Mouse (Mus musculus) embryonic facial prominence, embryonic 12.5 days (tissue): Measurements from ENCODE around the gene Zbtb18. TPM values are rescaled to one million over a fixed set of nuclear protein-coding genes. Genes with fewer than 3 reads are reported as not detected.
"Not testable (repeated sequence)": the region's sequence is repeated elsewhere in the genome, so short reads cannot be mapped to it uniquely, and the experiment has no call there.

Experiments used
- ATAC-seq: fragments of 200-750 bp; cut with Nextera tagmentation; 2 replicates; pipeline ENCODE4 v1.8.0; 2017; ENCODE audit not compliant: insufficient number of reproducible peaks, insufficient read depth, low FRiP score, low TSS enrichment
- H3K27ac ChIP-seq: fragments of 300-500 bp; sonication (generic); 2 replicates; pipeline ENCODE4 v1.5.1; 2016; ENCODE audit warnings: mild to moderate bottlenecking
- H3K27me3 ChIP-seq: fragments of 300-500 bp; sonication (generic); 2 replicates; pipeline ENCODE4 v1.6.1; 2016; ENCODE audit warnings: mild to moderate bottlenecking, moderate library complexity
- H3K36me3 ChIP-seq: fragments of 300-500 bp; sonication (generic); 2 replicates; pipeline ENCODE4 v1.6.1; 2016; ENCODE audit warnings: mild to moderate bottlenecking
- H3K4me1 ChIP-seq: fragments of 300-500 bp; sonication (generic); 2 replicates; pipeline ENCODE4 v1.6.1; 2016
- H3K4me2 ChIP-seq: fragments of 300-500 bp; sonication (generic); replicated peaks from 2 replicates; pipeline ENCODE4 v1.6.1; 2016; ENCODE audit warnings: mild to moderate bottlenecking, moderate library complexity
- H3K4me3 ChIP-seq: fragments of 300-500 bp; sonication (generic); 2 replicates; pipeline ENCODE4 v1.5.1; 2016; ENCODE audit warnings: mild to moderate bottlenecking
- H3K9ac ChIP-seq: fragments of 300-500 bp; sonication (generic); 2 replicates; pipeline ENCODE4 v1.6.1; 2016; ENCODE audit warnings: mild to moderate bottlenecking, moderate library complexity
- H3K9me3 ChIP-seq: fragments of 300-500 bp; sonication (generic); 2 replicates; pipeline ENCODE4 v1.6.1; 2016; ENCODE audit warnings: mild to moderate bottlenecking, moderate library complexity
- WGBS: fragments of 180-500 bp; shearing (Covaris S2); methylation state at CpG from one replicate; pipeline ENCODE4 v1.1.7; 2016; 5-methylcytosine and 5-hydroxymethylcytosine counted together
- polyA plus RNA-seq: library from polyadenylated mRNA; unstranded; fragments of >200 nt; fragmentation: Nextera tagmentation; extraction: Ambion mirVana; gene quantifications from 2 replicates; pipeline ENCODE4 v1.2.1, GENCODE M21; 2016

The Zbtb18 gene
- polyA plus RNA-seq, 1 experiment from 2014 or later = 3.5 TPM

- Histone ChIP-seq H3K4me1 (peaks cover 36% of the 10 kb centered on the region), H3K4me3 (peak overlapping the region; percentile 17; the same call in 1 of the 2 replicates), H3K27ac (no peak overlapping the region), H3K9ac (no peak overlapping the region), H3K36me3 (peaks cover 16% of the 10 kb centered on the region), H3K27me3 (no peaks in the 10 kb centered on the region), H3K4me2 (peak overlapping the region; percentile 35), H3K9me3 (no peaks in the 10 kb centered on the region)
- WGBS = 83% methylated on average over 25 of the region's 25 CpGs
- no peak for ATAC-seq
These were observed 6.0 kb downstream of the Zbtb18 start for GRCm38 (mm10) chr1:177448121-177448561.

GRCm38 (mm10) chr1:177448921-177449320 lies 6.8 kb downstream of the Zbtb18 start:
- H3K4me3 ChIP-seq = no peak overlapping the region
- H3K9ac ChIP-seq = no peak overlapping the region
- H3K27ac ChIP-seq = no peak overlapping the region
- WGBS = 64% methylated on average over 2 of the region's 2 CpGs
- peaks cover 16% of the 10 kb centered on the region for H3K36me3 ChIP-seq
- ATAC-seq = no peak
- H3K9me3 ChIP-seq = no peaks in the 10 kb centered on the region
- no peaks in the 10 kb centered on the region for H3K27me3 ChIP-seq
- 0 out of 2 replicates have a peak overlapping the region, but pooled peaks have one; percentile 5 for H3K4me2 ChIP-seq
- H3K4me1 ChIP-seq = peaks cover 33% of the 10 kb centered on the region

- H3K27me3 ChIP-seq, H3K27ac ChIP-seq, H3K9ac ChIP-seq, H3K4me3 ChIP-seq, ATAC-seq, H3K4me2 ChIP-seq, H3K9me3 ChIP-seq: not testable (repeated sequence)
- H3K36me3 ChIP-seq = peaks cover 16% of the 10 kb centered on the region
- WGBS = 32% methylated on average over 7 of the region's 7 CpGs
- peaks cover 26% of the 10 kb centered on the region for H3K4me1 ChIP-seq
These were observed 7.7 kb downstream of the Zbtb18 start for GRCm38 (mm10) chr1:177449857-177450256.

GRCm38 (mm10) chr1:177451041-177451440 lies 8.9 kb downstream of the Zbtb18 start:
- no peaks in the 10 kb centered on the region for H3K27me3 ChIP-seq
- no peak overlapping the region for H3K27ac ChIP-seq
- no peaks in the 10 kb centered on the region for H3K9me3 ChIP-seq
- WGBS = 54% methylated on average over 2 of the region's 2 CpGs
- H3K9ac ChIP-seq = no peak overlapping the region
- no peak for ATAC-seq
- peaks cover 26% of the 10 kb centered on the region for H3K4me1 ChIP-seq
- no peak overlapping the region for H3K4me2 ChIP-seq
- H3K4me3 ChIP-seq = no peak overlapping the region
- H3K36me3 ChIP-seq = peaks cover 16% of the 10 kb centered on the region

GRCm38 (mm10) chr1:177451991-177452431 lies 9.9 kb downstream of the Zbtb18 start:
- Histone ChIP-seq H3K4me1 (peaks cover 18% of the 10 kb centered on the region), H3K27me3 (no peaks in the 10 kb centered on the region), H3K9ac (no peak overlapping the region), H3K4me2 (no peak overlapping the region), H3K9me3 (no peaks in the 10 kb centered on the region), H3K27ac (no peak overlapping the region), H3K36me3 (peaks cover 16% of the 10 kb centered on the region), H3K4me3 (no peak overlapping the region)
- WGBS = 23% methylated on average over 4 of the region's 4 CpGs
- no peak for ATAC-seq

- H3K4me1 ChIP-seq = peaks cover 8% of the 10 kb centered on the region
- no peak overlapping the region for H3K9ac ChIP-seq
- no peaks in the 10 kb centered on the region for H3K27me3 ChIP-seq
- WGBS = 55% methylated on average over 5 of the region's 5 CpGs
- no peak overlapping the region for H3K4me2 ChIP-seq
- H3K27ac ChIP-seq = no peak overlapping the region
- ATAC-seq = no peak
- H3K9me3 ChIP-seq = no peaks in the 10 kb centered on the region
- H3K4me3 ChIP-seq = no peak overlapping the region
- H3K36me3 ChIP-seq = peaks cover 7% of the 10 kb centered on the region
These were observed 10.8 kb downstream of the Zbtb18 start for GRCm38 (mm10) chr1:177452987-177453386.

- H3K36me3 ChIP-seq = 0 out of 2 replicates have a peak, but pooled peaks cover 2% of the 10 kb centered on the region
- no peak overlapping the region for H3K4me2 ChIP-seq
- no peaks in the 10 kb centered on the region for H3K27me3 ChIP-seq
- no peak overlapping the region for H3K4me3 ChIP-seq
- H3K9ac ChIP-seq = no peak overlapping the region
- WGBS = 27% methylated on average over 8 of the region's 8 CpGs
- peaks cover 6% of the 10 kb centered on the region; the same call in 1 of the 2 replicates for H3K4me1 ChIP-seq
- ATAC-seq = no peak
- H3K9me3 ChIP-seq = no peaks in the 10 kb centered on the region
- no peak overlapping the region for H3K27ac ChIP-seq
These were observed 11.7 kb downstream of the Zbtb18 start for GRCm38 (mm10) chr1:177453806-177454205.

- Histone ChIP-seq H3K4me2 (no peak overlapping the region), H3K9me3 (no peaks in the 10 kb centered on the region), H3K27me3 (no peaks in the 10 kb centered on the region), H3K4me1 (peaks cover 8% of the 10 kb centered on the region; the same call in 1 of the 2 replicates), H3K27ac (no peak overlapping the region), H3K36me3 (no peaks in the 10 kb centered on the region), H3K9ac (no peak overlapping the region), H3K4me3 (no peak overlapping the region)
- 84% methylated on average over 6 of the region's 6 CpGs for WGBS
- ATAC-seq = no peak
These were observed 12.3 kb downstream of the Zbtb18 start for GRCm38 (mm10) chr1:177454492-177454891.

GRCm38 (mm10) chr1:177455466-177455865 lies 13.3 kb downstream of the Zbtb18 start:
- H3K27me3 ChIP-seq = no peaks in the 10 kb centered on the region
- no peak overlapping the region for H3K4me3 ChIP-seq
- ATAC-seq = no peak
- H3K9me3 ChIP-seq = no peaks in the 10 kb centered on the region
- H3K36me3 ChIP-seq = no peaks in the 10 kb centered on the region
- WGBS = 89% methylated on average over 5 of the region's 5 CpGs
- no peak overlapping the region for H3K9ac ChIP-seq
- no peak overlapping the region for H3K4me2 ChIP-seq
- H3K27ac ChIP-seq = no peak overlapping the region
- H3K4me1 ChIP-seq = peaks cover 9% of the 10 kb centered on the region; the same call in 1 of the 2 replicates

GRCm38 (mm10) chr1:177456208-177456607 lies 14.1 kb downstream of the Zbtb18 start:
- H3K4me3 ChIP-seq = no peak overlapping the region
- WGBS = 93% methylated on average over 4 of the region's 4 CpGs

GRCm38 (mm10) chr1:177456772-177457171 lies 14.6 kb downstream of the Zbtb18 start:
- no peaks in the 10 kb centered on the region for H3K27me3 ChIP-seq
- no peak overlapping the region for H3K4me3 ChIP-seq
- WGBS = 50% methylated on average over 4 of the region's 4 CpGs
- no peaks in the 10 kb centered on the region for H3K36me3 ChIP-seq
- no peak overlapping the region for H3K4me2 ChIP-seq
- peaks cover 14% of the 10 kb centered on the region; the same call in 1 of the 2 replicates for H3K4me1 ChIP-seq
- no peak overlapping the region for H3K27ac ChIP-seq
- no peak overlapping the region for H3K9ac ChIP-seq
- ATAC-seq = no peak
- H3K9me3 ChIP-seq = no peaks in the 10 kb centered on the region

More at GRCm38 (mm10) chr1:177456208-177456607, 14.1 kb downstream of the Zbtb18 start:
- no peak overlapping the region for H3K9ac ChIP-seq
- no peaks in the 10 kb centered on the region for H3K36me3 ChIP-seq
- H3K27ac ChIP-seq = no peak overlapping the region
- peaks cover 14% of the 10 kb centered on the region; the same call in 1 of the 2 replicates for H3K4me1 ChIP-seq
- no peaks in the 10 kb centered on the region for H3K9me3 ChIP-seq
- no peak overlapping the region for H3K4me2 ChIP-seq
- ATAC-seq = no peak
- no peaks in the 10 kb centered on the region for H3K27me3 ChIP-seq

GRCm38 (mm10) chr1:177457981-177458380 lies 15.8 kb downstream of the Zbtb18 start:
- H3K9me3 ChIP-seq = no peaks in the 10 kb centered on the region
- H3K9ac ChIP-seq = no peak overlapping the region
- H3K4me1 ChIP-seq = peaks cover 14% of the 10 kb centered on the region; the same call in 1 of the 2 replicates
- H3K27ac ChIP-seq = no peak overlapping the region
- no peak for ATAC-seq
- no peaks in the 10 kb centered on the region for H3K27me3 ChIP-seq
- H3K36me3 ChIP-seq = no peaks in the 10 kb centered on the region
- no peak overlapping the region for H3K4me3 ChIP-seq
- no peak overlapping the region for H3K4me2 ChIP-seq
- 94% methylated on average over 6 of the region's 6 CpGs for WGBS
